Mouse (Mus musculus) ES-E14 (cell line): ENCODE results near the gene Ccdc182.

Experiments
- CHD2 ChIP-seq: IDR thresholded peaks from 2 replicates; pipeline ENCODE4 v1.6.1; 2014; ENCODE audit warnings: mild to moderate bottlenecking, low read depth, low read length, inconsistent platforms
- MAFK ChIP-seq: IDR thresholded peaks from 2 replicates; pipeline ENCODE4 v1.6.1; 2014; ENCODE audit warnings: mild to moderate bottlenecking, low read depth, low read length, inconsistent platforms; ENCODE audit not compliant: insufficient read depth

DNA sequence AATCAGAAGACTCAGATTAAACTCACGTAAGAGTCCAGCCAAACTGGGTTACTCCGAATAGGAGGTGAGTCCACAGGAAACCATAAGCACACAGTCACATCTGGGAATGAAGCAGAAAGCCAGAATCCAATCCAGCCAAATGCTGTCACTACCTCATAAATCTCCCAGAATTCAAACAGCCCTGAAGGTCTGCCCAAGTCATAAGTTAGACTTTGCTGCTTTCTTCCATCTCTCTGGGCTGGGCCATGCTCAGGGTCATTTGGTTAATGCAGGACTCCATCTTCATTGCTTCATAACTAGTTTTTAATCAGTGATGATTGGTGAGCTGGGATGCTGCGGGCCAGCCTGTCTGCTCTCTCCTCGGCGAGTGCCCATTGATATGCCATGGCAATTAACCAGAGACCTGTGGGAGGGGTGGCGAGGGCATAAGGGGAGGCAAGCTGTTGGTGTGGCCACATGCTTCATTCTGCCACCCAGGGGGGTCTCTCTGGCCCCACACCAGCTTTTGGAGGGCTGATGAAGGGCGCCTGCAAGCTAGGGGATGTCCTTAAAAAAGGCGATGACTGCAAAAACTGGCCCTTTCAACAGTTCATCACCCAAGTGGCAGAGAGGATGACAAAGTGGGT, 38.6 kb downstream of the Ccdc182 start:
- TF ChIP-seq MAFK (no peak), CHD2 (no peak)
